Mouse (Mus musculus) effector memory CD4-positive, alpha-beta T cell, adult 5 months (primary cell): ENCODE results near the gene Dcaf4. TPM values are rescaled to one million over a fixed set of nuclear protein-coding genes. Genes with fewer than 3 reads are reported as not detected.

Experiments used
- polyA plus RNA-seq: library from polyadenylated mRNA; unstranded; fragments of 100-300 nt; shearing (Covaris generic); gene quantifications from one replicate; pipeline ENCODE4 v1.2.1, GENCODE M21; 2017

Dcaf4 gene
- polyA plus RNA-seq: 12.1 TPM

GRCm38 (mm10) chr12:83520311-83520890 lies at the start of gene Dcaf4:
Gene Dcaf4, plus strand, starts transcription at chr12:83520466.

DNA sequence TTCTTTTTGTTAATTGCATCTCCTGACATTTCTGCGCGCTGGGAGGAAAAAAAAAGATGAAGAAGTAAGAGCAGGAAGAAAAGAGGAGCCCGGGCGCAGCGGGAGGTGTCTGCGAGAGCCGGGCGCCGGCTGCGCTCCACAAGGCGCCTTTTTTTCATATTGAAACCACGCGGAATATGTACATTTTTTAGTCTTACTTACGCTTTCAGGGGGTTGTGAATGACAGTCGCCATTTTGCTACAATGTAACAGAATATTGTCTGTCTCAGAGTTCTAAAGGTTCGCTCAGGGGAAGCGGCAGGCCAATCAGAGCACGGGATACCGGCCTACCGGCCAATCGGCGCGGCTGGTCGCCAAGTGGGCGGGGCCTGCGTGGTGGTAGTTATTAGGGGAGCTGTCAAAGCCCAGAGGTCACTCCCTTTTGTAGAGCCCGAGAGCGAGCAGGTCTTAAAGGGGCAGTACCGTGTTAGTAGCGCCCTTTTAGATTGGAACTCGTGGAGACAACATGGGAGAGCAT lies 32.7 kb upstream of the Dcaf4 start, which contains the start of gene Dpf3:
Gene Dpf3, minus strand, starts transcription at position 241 of the 516 bp plus-strand sequence.

Other genes with a start within 250 kb of the Dcaf4 start
- gene Dpf3, start 32.8 kb upstream of the Dcaf4 start, polyA plus RNA-seq: 0.94 TPM
- gene Zfyve1, start 76.8 kb downstream of the Dcaf4 start, polyA plus RNA-seq: 8.5 TPM
- 339 TPM for gene Rbm25, start 110.8 kb downstream of the Dcaf4 start, polyA plus RNA-seq
- 118 TPM for gene Psen1, start 167.7 kb downstream of the Dcaf4 start, polyA plus RNA-seq
- not detected for gene Papln, start 243.2 kb downstream of the Dcaf4 start, polyA plus RNA-seq